Mouse (Mus musculus) embryonic facial prominence, embryonic 15.5 days (tissue): Measurements from ENCODE around the gene Vps33b. TPM values are rescaled to one million over a fixed set of nuclear protein-coding genes. Genes with fewer than 3 reads are reported as not detected.

Source experiments
- ATAC-seq: fragments of 200-750 bp; cut with Nextera tagmentation; 2 replicates; pipeline ENCODE4 v1.8.0; 2017; ENCODE audit warnings: low read depth, moderate TSS enrichment; ENCODE audit not compliant: insufficient number of reproducible peaks, low FRiP score, low TSS enrichment
- H3K27ac ChIP-seq: fragments of 300-500 bp; sonication (generic); replicated peaks from 2 replicates; pipeline ENCODE4 v1.5.1; 2015; ENCODE audit warnings: mild to moderate bottlenecking, inconsistent platforms
- H3K27me3 ChIP-seq: fragments of 300-500 bp; sonication (generic); 2 replicates; pipeline ENCODE4 v1.6.1; 2015; ENCODE audit warnings: inconsistent platforms
- H3K36me3 ChIP-seq: fragments of 300-500 bp; sonication (generic); 2 replicates; pipeline ENCODE4 v1.6.1; 2015; ENCODE audit warnings: mild to moderate bottlenecking, inconsistent platforms
- H3K4me1 ChIP-seq: fragments of 300-500 bp; sonication (generic); 2 replicates; pipeline ENCODE4 v1.6.1; 2015; ENCODE audit warnings: inconsistent platforms
- H3K4me2 ChIP-seq: fragments of 300-500 bp; sonication (generic); replicated peaks from 2 replicates; pipeline ENCODE4 v1.6.1; 2015; ENCODE audit warnings: mild to moderate bottlenecking, inconsistent platforms
- H3K4me3 ChIP-seq: fragments of 300-500 bp; sonication (generic); replicated peaks from 2 replicates; pipeline ENCODE4 v1.5.1; 2015; ENCODE audit warnings: mild to moderate bottlenecking, inconsistent platforms
- H3K9ac ChIP-seq: fragments of 300-500 bp; sonication (generic); 2 replicates; pipeline ENCODE4 v1.6.1; 2015; ENCODE audit warnings: inconsistent platforms
- H3K9me3 ChIP-seq: fragments of 300-500 bp; sonication (generic); replicated peaks from 2 replicates; pipeline ENCODE4 v1.6.1; 2016; ENCODE audit warnings: inconsistent platforms
- WGBS: fragments of 180-500 bp; shearing (Covaris S2); methylation state at CpG from one replicate; pipeline ENCODE4 v1.1.7; 2015; 5-methylcytosine and 5-hydroxymethylcytosine counted together
- polyA plus RNA-seq: library from polyadenylated mRNA; unstranded; fragments of >200 nt; fragmentation: Nextera tagmentation; extraction: Ambion mirVana; gene quantifications from 2 replicates; pipeline ENCODE4 v1.2.1, GENCODE M21; 2015

Gene Vps33b
- polyA plus RNA-seq: 12.3 and 17.1 TPM in 2 replicates

GRCm38 (mm10) chr7:80268897-80269750, at the start of gene Vps33b:
Gene Vps33b (plus strand): TSS chr7:80269649.
- 4% methylated on average over 21 of the region's 21 CpGs for whole genome bisulfite sequencing
- Histone ChIP-seq H3K4me1 (peaks cover 20% of the 10 kb centered on the region), H3K27me3 (no peaks in the 10 kb centered on the region), H3K4me3 (peak within 1 kb of the TSS; percentile 57), H3K36me3 (peaks cover 43% of the 10 kb centered on the region), H3K9me3 (no peaks in the 10 kb centered on the region), H3K9ac (peak within 1 kb of the TSS; percentile 37), H3K4me2 (peak within 1 kb of the TSS; percentile 79), H3K27ac (peak within 1 kb of the TSS; percentile 59; the same call in 1 of the 2 replicates)
- peak; percentile 86 for ATAC-seq

GRCm38 (mm10) chr7:80220237-80220797, 49.1 kb upstream of the Vps33b start:
- H3K36me3 ChIP-seq: peaks cover 89% of the 10 kb centered on the region
- WGBS: 96% methylated on average over 9 of the region's 9 CpGs
- H3K27ac ChIP-seq: no peak overlapping the region
- H3K4me3 ChIP-seq: no peak overlapping the region
- H3K27me3 ChIP-seq: no peaks in the 10 kb centered on the region
- H3K9me3 ChIP-seq: no peaks in the 10 kb centered on the region
- no peak overlapping the region for H3K9ac ChIP-seq
- H3K4me1 ChIP-seq: peaks cover 3% of the 10 kb centered on the region; the same call in 1 of the 2 replicates
- no peak for ATAC-seq
- no peak overlapping the region for H3K4me2 ChIP-seq

GRCm38 (mm10) chr7:80221179-80221750, 48.2 kb upstream of the Vps33b start:
- Histone ChIP-seq H3K4me2 (no peak overlapping the region), H3K4me1 (no peaks in the 10 kb centered on the region), H3K36me3 (peaks cover 89% of the 10 kb centered on the region), H3K27ac (no peak overlapping the region), H3K9me3 (no peaks in the 10 kb centered on the region), H3K27me3 (no peaks in the 10 kb centered on the region), H3K9ac (no peak overlapping the region), H3K4me3 (no peak overlapping the region)
- ATAC-seq: no peak
- 86% methylated on average over 4 of the region's 4 CpGs for WGBS

GRCm38 (mm10) chr7:80227065-80227464, 42.4 kb upstream of the Vps33b start:
- Histone ChIP-seq H3K4me1 (peaks cover 7% of the 10 kb centered on the region), H3K9me3 (no peaks in the 10 kb centered on the region), H3K9ac (no peak overlapping the region), H3K4me3 (no peak overlapping the region), H3K27me3 (no peaks in the 10 kb centered on the region), H3K4me2 (no peak overlapping the region), H3K36me3 (peaks cover 46% of the 10 kb centered on the region), H3K27ac (no peak overlapping the region)
- 93% methylated on average over 4 of the region's 4 CpGs for WGBS
- ATAC-seq: no peak

GRCm38 (mm10) chr7:80230196-80230595, 39.3 kb upstream of the Vps33b start:
- ATAC-seq: no peak
- peaks cover 24% of the 10 kb centered on the region for H3K36me3 ChIP-seq
- no peak overlapping the region for H3K27ac ChIP-seq
- no peaks in the 10 kb centered on the region for H3K27me3 ChIP-seq
- H3K9ac ChIP-seq: no peak overlapping the region
- no peaks in the 10 kb centered on the region for H3K9me3 ChIP-seq
- H3K4me3 ChIP-seq: no peak overlapping the region
- H3K4me1 ChIP-seq: peaks cover 18% of the 10 kb centered on the region
- H3K4me2 ChIP-seq: no peak overlapping the region
- WGBS: 62% methylated on average over 6 of the region's 6 CpGs

- WGBS: under 1% methylated on average over 29 of the region's 29 CpGs
- peak; percentile 16; the same call in 1 of the 2 replicates for ATAC-seq
Observed at GRCm38 (mm10) chr7:80231971-80232488, 37.4 kb upstream of the Vps33b start.

GRCm38 (mm10) chr7:80232489-80233029, 36.9 kb upstream of the Vps33b start, which contains the start of the genes Cib1 and Gdpgp1:
Gene Cib1 (minus strand): TSS chr7:80232813.
Gene Gdpgp1 (plus strand): TSS chr7:80232865.
- H3K36me3 ChIP-seq: peaks cover 4% of the 10 kb centered on the region; the same call in 1 of the 2 replicates
- peak; percentile 100 for ATAC-seq
- H3K4me2 ChIP-seq: peak within 1 kb of the TSS; percentile 94
- no peaks in the 10 kb centered on the region for H3K27me3 ChIP-seq
- peak within 1 kb of the TSS; percentile 82 for H3K27ac ChIP-seq
- under 1% methylated on average over 56 of the region's 56 CpGs for WGBS
- H3K9ac ChIP-seq: peak within 1 kb of the TSS; percentile 60
- peaks cover 18% of the 10 kb centered on the region for H3K4me1 ChIP-seq
- peak within 1 kb of the TSS; percentile 70 for H3K4me3 ChIP-seq
- H3K9me3 ChIP-seq: no peaks in the 10 kb centered on the region

More at GRCm38 (mm10) chr7:80231971-80232488, 37.4 kb upstream of the Vps33b start:
- Histone ChIP-seq H3K36me3 (peaks cover 9% of the 10 kb centered on the region; the same call in 1 of the 2 replicates), H3K4me2 (peak overlapping the region; percentile 94), H3K27ac (peak overlapping the region; percentile 63), H3K4me3 (peak overlapping the region; percentile 70), H3K9ac (peak overlapping the region; percentile 60), H3K27me3 (no peaks in the 10 kb centered on the region), H3K4me1 (peaks cover 18% of the 10 kb centered on the region), H3K9me3 (no peaks in the 10 kb centered on the region)

- Histone ChIP-seq H3K4me2 (peak overlapping the region; percentile 94), H3K27ac (no peak overlapping the region), H3K4me3 (peak overlapping the region; percentile 70), H3K36me3 (peaks cover 8% of the 10 kb centered on the region), H3K9me3 (no peaks in the 10 kb centered on the region), H3K27me3 (no peaks in the 10 kb centered on the region), H3K9ac (no peak overlapping the region), H3K4me1 (peaks cover 18% of the 10 kb centered on the region)
- 80% methylated on average over 9 of the region's 9 CpGs for WGBS
- ATAC-seq: no peak
Observed at GRCm38 (mm10) chr7:80233799-80234198, 35.6 kb upstream of the Vps33b start.

GRCm38 (mm10) chr7:80238542-80238941, 30.9 kb upstream of the Vps33b start:
- no peak overlapping the region for H3K4me3 ChIP-seq
- no peak overlapping the region for H3K9ac ChIP-seq
- no peaks in the 10 kb centered on the region for H3K27me3 ChIP-seq
- H3K9me3 ChIP-seq: no peaks in the 10 kb centered on the region
- no peak overlapping the region for H3K4me2 ChIP-seq
- peaks cover 5% of the 10 kb centered on the region for H3K4me1 ChIP-seq
- 90% methylated on average over 10 of the region's 10 CpGs for WGBS
- no peak for ATAC-seq
- peaks cover 30% of the 10 kb centered on the region for H3K36me3 ChIP-seq
- no peak overlapping the region for H3K27ac ChIP-seq

- H3K4me3 ChIP-seq: no peak overlapping the region
- ATAC-seq: no peak
- H3K27me3 ChIP-seq: no peaks in the 10 kb centered on the region
- 77% methylated on average over 4 of the region's 4 CpGs for WGBS
- no peak overlapping the region for H3K9ac ChIP-seq
- H3K36me3 ChIP-seq: peaks cover 30% of the 10 kb centered on the region
- no peaks in the 10 kb centered on the region for H3K4me1 ChIP-seq
- H3K4me2 ChIP-seq: no peak overlapping the region
- no peak overlapping the region for H3K27ac ChIP-seq
- H3K9me3 ChIP-seq: no peaks in the 10 kb centered on the region
Observed at GRCm38 (mm10) chr7:80241661-80242060, 27.8 kb upstream of the Vps33b start.

- no peaks in the 10 kb centered on the region for H3K27me3 ChIP-seq
- 93% methylated on average over 4 of the region's 4 CpGs for WGBS
Observed at GRCm38 (mm10) chr7:80244851-80245250, 24.6 kb upstream of the Vps33b start.

More at GRCm38 (mm10) chr7:80244851-80245250, 24.6 kb upstream of the Vps33b start:
- H3K4me2 ChIP-seq: no peak overlapping the region
- no peak overlapping the region for H3K4me3 ChIP-seq
- no peak for ATAC-seq
- no peaks in the 10 kb centered on the region for H3K9me3 ChIP-seq
- H3K27ac ChIP-seq: no peak overlapping the region
- H3K9ac ChIP-seq: no peak overlapping the region
- peaks cover 14% of the 10 kb centered on the region; the same call in 1 of the 2 replicates for H3K36me3 ChIP-seq
- H3K4me1 ChIP-seq: no peaks in the 10 kb centered on the region
